Mouse (Mus musculus) midbrain, embryonic 11.5 days (tissue): ENCODE measurements around the gene Phf13. TPM values are rescaled to one million over a fixed set of nuclear protein-coding genes. Genes with fewer than 3 reads are reported as not detected.

Experiments used
- ATAC-seq: fragments of 200-750 bp; cut with Nextera tagmentation; 2 replicates; pipeline ENCODE4 v1.8.0; 2017; ENCODE audit warnings: moderate TSS enrichment, moderate library complexity; ENCODE audit not compliant: low FRiP score
- DNase-seq: peaks from one replicate; pipeline ENCODE4 v3.0.0; 2015; ENCODE audit warnings: low spot score; ENCODE audit errors: missing footprints
- H3K27ac ChIP-seq: fragments of 300-500 bp; sonication (generic); 2 replicates; pipeline ENCODE4 v1.5.1; 2014; ENCODE audit warnings: low read depth, low read length
- H3K27me3 ChIP-seq: fragments of 300-500 bp; sonication (generic); 2 replicates; pipeline ENCODE4 v1.6.1; 2014; ENCODE audit warnings: mild to moderate bottlenecking, low read length, moderate library complexity, mixed read lengths; ENCODE audit not compliant: control insufficient read depth, insufficient read depth
- H3K36me3 ChIP-seq: fragments of 300-500 bp; sonication (generic); 2 replicates; pipeline ENCODE4 v1.6.1; 2014; ENCODE audit warnings: mild to moderate bottlenecking, low read length, moderate library complexity, mixed read lengths; ENCODE audit not compliant: control insufficient read depth, insufficient read depth
- H3K4me1 ChIP-seq: fragments of 300-500 bp; sonication (generic); 2 replicates; pipeline ENCODE4 v1.6.1; 2014; ENCODE audit warnings: low read length; ENCODE audit not compliant: control insufficient read depth, insufficient read depth
- H3K4me2 ChIP-seq: fragments of 300-500 bp; sonication (generic); 2 replicates; pipeline ENCODE4 v1.6.1; 2014; ENCODE audit warnings: mild to moderate bottlenecking, moderate library complexity
- H3K4me3 ChIP-seq: fragments of 300-500 bp; sonication (generic); 2 replicates; pipeline ENCODE4 v1.5.1; 2014; ENCODE audit warnings: low read depth, low read length
- H3K9ac ChIP-seq: fragments of 300-500 bp; sonication (generic); 2 replicates; pipeline ENCODE4 v1.6.1; 2014; ENCODE audit warnings: low read length
- H3K9me3 ChIP-seq: fragments of 300-500 bp; sonication (generic); 2 replicates; pipeline ENCODE4 v1.6.1; 2016; ENCODE audit warnings: low read length; ENCODE audit not compliant: control insufficient read depth
- WGBS: fragments of 180-500 bp; shearing (Covaris S2); extraction: QIAGEN DNeasy Blood & Tissue Kit; methylation state at CpG from one replicate; pipeline ENCODE4 v1.1.7; 2014; 5-methylcytosine and 5-hydroxymethylcytosine counted together
- polyA plus RNA-seq: library from polyadenylated mRNA; unstranded; fragments of >200 nt; fragmentation: Nextera tagmentation; extraction: Ambion mirVana; gene quantifications from 2 replicates; pipeline ENCODE4 v1.2.1, GENCODE M21; 2014

Gene Phf13
- polyA plus RNA-seq, 1 experiment from 2014 or later, result 22.9 TPM

GRCm38 (mm10) chr4:152020024-152020423 lies 24.0 kb upstream of the Phf13 start:
- Histone ChIP-seq H3K27me3 (no peaks in the 10 kb centered on the region), H3K36me3 (peaks cover 23% of the 10 kb centered on the region), H3K27ac (no peak overlapping the region), H3K4me1 (no peaks in the 10 kb centered on the region; the same call in 1 of the 2 replicates), H3K9me3 (no peaks in the 10 kb centered on the region), H3K4me3 (no peak overlapping the region), H3K4me2 (no peak overlapping the region), H3K9ac (no peak overlapping the region)
- WGBS, result 93% methylated on average over 21 of the region's 21 CpGs
- no peak for ATAC-seq
- peak; percentile 26 for DNase-seq

GRCm38 (mm10) chr4:152019073-152019472 lies 23.0 kb upstream of the Phf13 start:
- Histone ChIP-seq H3K4me2 (no peak overlapping the region), H3K9ac (no peak overlapping the region), H3K27ac (no peak overlapping the region), H3K4me1 (no peaks in the 10 kb centered on the region), H3K36me3 (peaks cover 22% of the 10 kb centered on the region), H3K4me3 (no peak overlapping the region), H3K27me3 (no peaks in the 10 kb centered on the region), H3K9me3 (no peaks in the 10 kb centered on the region)
- no peak for ATAC-seq
- peak; percentile 54 for DNase-seq
- 93% methylated on average over 6 of the region's 6 CpGs for WGBS

- Histone ChIP-seq H3K9me3 (no peaks in the 10 kb centered on the region), H3K27ac (no peak overlapping the region), H3K36me3 (no peaks in the 10 kb centered on the region; the same call in 1 of the 2 replicates), H3K4me2 (no peak overlapping the region), H3K9ac (no peak overlapping the region), H3K27me3 (peaks cover 8% of the 10 kb centered on the region; the same call in 1 of the 2 replicates), H3K4me3 (no peak overlapping the region), H3K4me1 (peaks cover 20% of the 10 kb centered on the region)
- WGBS, result 89% methylated on average over 12 of the region's 12 CpGs
- DNase-seq (peak; percentile 75), ATAC-seq (no peak)
Observed at GRCm38 (mm10) chr4:152013036-152013813, 17.2 kb upstream of the Phf13 start.

- Histone ChIP-seq H3K36me3 (no peaks in the 10 kb centered on the region; the same call in 1 of the 2 replicates), H3K9me3 (no peaks in the 10 kb centered on the region), H3K4me3 (no peak overlapping the region), H3K9ac (no peak overlapping the region), H3K4me2 (no peak overlapping the region), H3K27me3 (peaks cover 16% of the 10 kb centered on the region), H3K4me1 (peaks cover 26% of the 10 kb centered on the region), H3K27ac (no peak overlapping the region)
- peak; percentile 73 for DNase-seq
- WGBS, result 91% methylated on average over 16 of the region's 16 CpGs
- no peak for ATAC-seq
Observed at GRCm38 (mm10) chr4:152012109-152012508, 16.1 kb upstream of the Phf13 start.

- H3K27ac ChIP-seq, result no peak overlapping the region
- peak overlapping the region; percentile 98 for H3K4me2 ChIP-seq
- whole genome bisulfite sequencing, result 80% methylated on average over 8 of the region's 8 CpGs
- H3K9ac ChIP-seq, result 0 out of 2 replicates have a peak overlapping the region, but pooled peaks have one; percentile 20
- no peak for ATAC-seq
- H3K36me3 ChIP-seq, result no peaks in the 10 kb centered on the region; the same call in 1 of the 2 replicates
- H3K27me3 ChIP-seq, result peaks cover 19% of the 10 kb centered on the region
- H3K4me3 ChIP-seq, result no peak overlapping the region
- peaks cover 26% of the 10 kb centered on the region for H3K4me1 ChIP-seq
- no peaks in the 10 kb centered on the region for H3K9me3 ChIP-seq
- DNase-seq, result peak; percentile 75
Observed at GRCm38 (mm10) chr4:152011171-152011760, 15.2 kb upstream of the Phf13 start.

GRCm38 (mm10) chr4:152010707-152011134 lies 14.7 kb upstream of the Phf13 start:
- H3K4me2 ChIP-seq, result peak overlapping the region; percentile 98
- no peak for DNase-seq
- peak overlapping the region; percentile 72 for H3K4me3 ChIP-seq
- no peak overlapping the region for H3K27ac ChIP-seq
- peaks cover 19% of the 10 kb centered on the region for H3K27me3 ChIP-seq
- ATAC-seq, result no peak
- H3K4me1 ChIP-seq, result peaks cover 26% of the 10 kb centered on the region
- no peaks in the 10 kb centered on the region for H3K9me3 ChIP-seq
- no peaks in the 10 kb centered on the region; the same call in 1 of the 2 replicates for H3K36me3 ChIP-seq
- H3K9ac ChIP-seq, result peak overlapping the region; percentile 66; the same call in 1 of the 2 replicates
- WGBS, result 4% methylated on average over 13 of the region's 13 CpGs

- Histone ChIP-seq H3K4me3 (peak overlapping the region; percentile 72), H3K9me3 (no peaks in the 10 kb centered on the region), H3K27ac (no peak overlapping the region), H3K36me3 (no peaks in the 10 kb centered on the region; the same call in 1 of the 2 replicates), H3K4me1 (peaks cover 26% of the 10 kb centered on the region), H3K27me3 (peaks cover 19% of the 10 kb centered on the region), H3K9ac (peak overlapping the region; percentile 66), H3K4me2 (peak overlapping the region; percentile 98)
- 2% methylated on average over 10 of the region's 10 CpGs for WGBS
- DNase-seq, result peak; percentile 91
- ATAC-seq, result 0 out of 2 replicates have a peak, but pooled peaks have one; percentile 3
Observed at GRCm38 (mm10) chr4:152010091-152010706, 14.1 kb upstream of the Phf13 start.

- peak; percentile 42 for ATAC-seq
- peak overlapping the region; percentile 66 for H3K9ac ChIP-seq
- H3K4me2 ChIP-seq, result peak overlapping the region; percentile 98
- H3K9me3 ChIP-seq, result no peaks in the 10 kb centered on the region
- peak overlapping the region; percentile 72 for H3K4me3 ChIP-seq
- peak; percentile 94 for DNase-seq
- peaks cover 19% of the 10 kb centered on the region for H3K27me3 ChIP-seq
- WGBS, result under 1% methylated on average over 109 of the region's 115 CpGs
- no peaks in the 10 kb centered on the region for H3K36me3 ChIP-seq
- no peak overlapping the region for H3K27ac ChIP-seq
- peaks cover 26% of the 10 kb centered on the region for H3K4me1 ChIP-seq
Observed at GRCm38 (mm10) chr4:152009076-152010051, 13.3 kb upstream of the Phf13 start.
